Mouse (Mus musculus) liver, postnatal 0 days (tissue): ENCODE measurements at regions not wholly inside any gene's neighbourhood (a gene's known extent, or its start where the extent isn't known, plus 50 kb on each side); places are given as distances from the start of the nearest gene placed in this dataset.

Experiments used
- CTCF ChIP-seq: sonication (generic); IDR thresholded peaks from 2 replicates; pipeline ENCODE4 v1.5.1; 2016; ENCODE audit warnings: antibody characterized with exemption, low read depth
- EP300 ChIP-seq: IDR thresholded peaks from 2 replicates; pipeline ENCODE4 v1.6.1; 2016; ENCODE audit warnings: antibody characterized with exemption, low read depth, mild to moderate bottlenecking

GRCm38 (mm10) chr10:110640406-110640805 lies 104.8 kb upstream of the E2f7 start:
- TF ChIP-seq CTCF (no peak), EP300 (no peak)
